Mouse (Mus musculus): ENCODE data around the gene Aatk.

The Aatk gene

DNA sequence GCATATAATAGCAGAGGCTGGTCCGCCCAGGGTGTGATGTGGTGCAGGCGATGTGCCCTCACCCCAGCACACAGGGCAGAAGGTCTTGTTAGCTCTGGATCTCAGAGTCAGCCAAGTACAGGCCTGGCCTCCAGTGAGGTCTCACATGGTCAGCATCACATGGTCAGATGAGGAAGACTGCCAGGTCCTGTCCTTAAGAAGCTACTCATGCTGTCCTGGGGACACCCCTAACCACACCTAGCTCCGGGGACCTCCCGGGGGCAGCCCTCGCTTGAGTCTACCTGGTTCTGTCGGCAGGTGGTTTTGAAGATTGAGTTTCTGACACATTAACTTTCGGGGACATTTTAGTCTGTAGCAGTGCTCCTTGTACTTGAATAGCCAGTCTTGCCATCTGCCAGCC lies 58.6 kb downstream of the Aatk start:
- peak; percentile 31 for DNase-seq (ENCODE audit: low spot score)

DNA sequence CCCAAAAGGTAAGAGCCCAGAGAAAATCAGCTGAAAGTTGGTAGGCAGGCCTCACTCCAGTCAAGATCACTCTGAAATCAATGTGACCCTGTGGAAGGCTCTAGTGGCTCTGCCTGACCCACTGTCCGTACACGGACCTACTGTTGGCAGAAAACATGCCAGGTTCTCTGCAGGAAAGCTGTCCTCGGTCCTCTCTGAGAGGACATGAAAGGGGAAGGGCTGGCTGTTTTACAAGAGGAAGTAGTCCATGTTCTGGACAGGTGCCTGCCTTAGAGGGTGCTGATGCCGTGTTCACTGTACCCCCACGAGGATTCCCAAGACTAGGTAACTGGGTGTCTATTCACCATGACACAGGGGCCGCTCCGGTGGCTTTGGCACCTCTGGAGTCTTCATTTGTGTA lies 59.1 kb downstream of the Aatk start:
- DNase-seq (ENCODE audit: low spot score), result no peak

GRCm38 (mm10) chr11:119986751-119987425 lies 60.1 kb downstream of the Aatk start:
- no peak for DNase-seq (ENCODE audit: low spot score)

DNA sequence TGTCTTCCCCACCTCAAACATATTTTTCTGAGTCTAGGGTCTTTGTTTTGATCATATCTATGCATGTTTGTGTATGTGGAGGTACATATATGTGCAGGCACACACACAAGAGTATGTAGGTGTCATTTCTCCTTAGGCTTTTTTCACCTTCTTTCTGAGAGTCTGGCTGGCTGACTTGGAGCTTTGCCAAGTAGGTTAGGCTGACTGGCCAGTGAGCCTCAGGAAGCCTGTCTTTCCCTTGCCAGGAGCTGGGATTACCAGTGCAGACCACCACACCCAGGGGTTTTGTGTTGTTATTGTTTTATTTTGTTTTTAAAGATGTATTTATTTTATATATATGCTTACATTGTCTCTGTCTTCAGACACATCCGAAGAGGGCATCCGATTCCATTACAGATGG lies 63.8 kb downstream of the Aatk start:
- no peak for DNase-seq (ENCODE audit: low spot score)

DNA sequence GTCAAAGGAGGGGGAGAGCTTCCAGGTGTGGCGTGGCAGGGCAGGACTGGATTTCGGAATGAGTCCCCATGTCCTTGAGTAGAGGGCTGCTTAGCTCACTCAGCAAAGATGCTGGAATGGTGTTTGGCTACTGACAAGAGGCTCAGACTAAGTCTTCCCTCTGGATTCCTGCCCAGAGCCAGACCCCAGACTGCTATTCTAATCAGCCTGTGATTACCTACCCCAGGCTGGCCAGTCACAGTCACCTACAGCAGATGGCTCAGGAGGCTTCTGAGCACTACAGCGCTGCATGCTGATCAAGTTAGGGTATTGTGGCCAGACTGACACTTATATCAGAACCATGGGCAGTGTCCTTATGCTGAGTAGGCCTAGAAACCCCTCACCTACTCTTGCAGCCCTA lies 64.7 kb downstream of the Aatk start:
- DNase-seq (ENCODE audit: low spot score), result no peak

DNA sequence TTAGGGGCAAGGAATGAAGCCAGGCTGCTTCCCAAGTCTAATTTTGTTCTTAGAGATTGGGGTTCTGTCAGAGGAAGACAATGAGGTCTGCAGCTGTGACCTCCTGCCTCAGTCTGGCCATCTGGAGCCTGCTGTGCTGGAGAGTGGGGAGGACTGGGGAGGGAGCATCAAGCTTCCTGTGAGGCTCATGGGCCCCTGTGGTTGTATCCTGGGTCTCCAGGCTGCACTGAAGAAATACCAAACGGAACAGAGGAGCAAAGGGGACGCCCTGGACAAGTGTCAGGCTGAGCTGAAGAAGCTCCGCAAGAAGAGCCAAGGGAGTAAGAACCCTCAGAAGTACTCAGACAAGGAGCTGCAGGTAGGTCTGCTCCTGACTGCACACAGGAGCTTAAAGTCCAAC lies 65.2 kb downstream of the Aatk start:
- no peak for DNase-seq (ENCODE audit: low spot score)

GRCm38 (mm10) chr11:119979596-119980385 lies 67.2 kb downstream of the Aatk start:
- DNase-seq (ENCODE audit: low spot score), result no peak

DNA sequence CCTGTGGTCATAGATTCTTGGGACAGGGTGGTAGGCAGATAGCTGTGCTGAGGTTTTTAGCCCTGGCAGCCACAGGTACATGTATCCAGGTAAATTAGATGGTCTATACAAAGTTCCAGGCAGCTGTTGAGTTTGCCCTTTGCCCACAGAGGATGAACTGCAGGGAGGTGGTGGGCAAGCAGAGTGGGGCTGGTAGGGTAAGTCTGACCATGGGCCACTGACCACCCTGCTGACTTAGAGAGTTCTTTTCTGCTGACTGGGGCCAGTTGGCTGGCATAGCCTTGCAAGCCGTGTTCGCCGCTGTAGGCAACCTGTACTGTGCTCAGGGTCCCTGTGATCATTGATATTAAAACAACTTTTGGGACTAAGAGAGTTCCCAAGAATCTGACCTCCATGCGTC lies 68.3 kb downstream of the Aatk start:
- no peak for DNase-seq (ENCODE audit: low spot score)

DNA sequence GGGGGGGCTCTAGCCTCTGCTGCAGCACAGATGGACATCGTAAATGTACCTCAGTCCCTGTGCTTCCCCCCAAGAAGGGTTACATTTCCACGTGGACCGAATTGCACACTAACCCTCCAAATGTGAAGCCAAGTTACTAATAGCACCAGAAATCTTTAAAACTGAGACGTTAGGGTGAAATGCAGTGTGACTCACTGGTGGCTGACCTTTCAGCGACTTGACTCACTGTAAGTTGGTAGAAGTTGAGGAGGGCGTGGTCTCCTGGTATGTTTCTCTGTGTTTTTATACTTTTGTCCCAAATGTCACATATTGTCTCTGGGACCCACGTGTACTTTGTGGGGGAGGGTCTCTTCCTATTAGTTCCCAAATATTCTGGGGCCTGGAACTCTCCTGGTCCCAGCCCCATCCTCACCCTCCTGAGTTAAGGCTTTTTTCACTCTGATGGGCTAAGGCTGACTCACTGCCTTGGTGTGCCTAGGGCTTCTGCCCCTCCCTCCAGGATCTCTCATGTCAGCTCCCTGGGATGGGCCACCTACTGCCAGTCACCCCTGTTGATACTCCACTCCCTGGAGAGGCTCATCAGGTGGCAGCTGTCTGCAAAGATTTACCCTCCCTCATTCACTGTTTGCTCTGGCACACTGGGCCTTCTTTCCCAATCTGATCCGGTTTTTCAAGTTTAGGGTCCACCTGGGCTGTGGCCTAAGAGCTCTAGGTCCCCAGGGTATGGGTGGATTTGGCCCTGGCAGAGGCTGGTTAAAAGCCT lies 71.0 kb downstream of the Aatk start:
- DNase-seq (ENCODE audit: low spot score), result no peak

DNA sequence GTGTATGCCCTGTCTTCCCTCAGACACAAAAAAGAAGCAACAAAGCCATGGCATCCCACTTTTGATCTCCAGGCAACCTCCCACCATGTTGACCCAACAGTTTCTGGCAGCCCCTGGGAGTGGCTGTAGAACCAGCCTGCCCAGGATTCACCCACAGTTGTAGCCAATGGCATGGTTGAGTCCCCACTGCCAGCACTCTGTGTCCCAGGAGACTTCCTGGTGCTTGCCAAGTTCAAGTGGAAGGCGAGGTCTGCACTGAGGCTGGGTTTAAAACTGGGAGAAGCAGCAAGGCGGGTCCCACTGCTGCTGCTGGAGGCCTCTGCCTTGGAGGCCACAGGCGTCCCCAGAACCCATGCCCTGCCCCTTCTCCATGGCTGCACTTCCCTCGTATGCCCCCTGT lies 73.2 kb downstream of the Aatk start:
- no peak for DNase-seq (ENCODE audit: low spot score)

DNA sequence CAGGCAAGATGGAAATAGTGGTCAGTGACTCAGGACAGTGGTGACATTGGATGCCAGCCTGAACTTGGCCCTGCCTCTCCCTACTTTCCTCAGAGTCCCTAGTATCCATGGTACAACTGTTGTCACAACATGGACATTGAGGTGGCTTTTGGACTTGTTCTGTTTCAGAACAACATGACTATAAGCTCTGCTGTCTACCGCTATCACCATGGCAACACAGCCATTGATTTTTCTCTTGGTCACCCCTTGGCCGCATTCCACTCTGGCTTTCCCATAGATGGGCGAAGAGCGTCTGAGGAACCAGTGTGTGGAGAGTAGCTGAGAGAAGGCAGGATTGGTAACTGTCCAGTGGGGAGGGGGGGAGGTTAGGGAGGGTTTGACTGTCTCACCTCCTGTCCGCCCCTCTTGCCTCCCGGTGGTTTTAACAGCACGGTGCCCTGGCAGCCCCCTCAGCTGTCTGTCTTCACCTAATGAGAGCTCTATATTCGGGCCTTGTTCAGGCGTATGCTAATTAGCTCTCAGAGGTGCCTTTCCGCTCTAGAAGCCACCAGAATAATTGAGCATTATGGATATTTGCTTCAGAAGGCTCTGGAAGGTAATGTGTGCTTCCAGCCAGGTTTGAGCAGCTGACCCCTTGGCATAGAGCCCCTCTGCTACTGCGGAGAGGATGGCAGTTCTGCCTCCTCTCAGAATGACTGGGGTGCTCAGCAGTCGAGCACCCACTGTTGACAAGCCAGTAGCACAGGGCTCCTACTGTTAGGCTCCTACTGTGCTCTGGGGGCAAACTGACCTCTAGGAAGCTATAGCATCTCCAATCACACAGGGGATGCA lies 76.7 kb downstream of the Aatk start:
- DNase-seq (ENCODE audit: low spot score), result no peak

DNA sequence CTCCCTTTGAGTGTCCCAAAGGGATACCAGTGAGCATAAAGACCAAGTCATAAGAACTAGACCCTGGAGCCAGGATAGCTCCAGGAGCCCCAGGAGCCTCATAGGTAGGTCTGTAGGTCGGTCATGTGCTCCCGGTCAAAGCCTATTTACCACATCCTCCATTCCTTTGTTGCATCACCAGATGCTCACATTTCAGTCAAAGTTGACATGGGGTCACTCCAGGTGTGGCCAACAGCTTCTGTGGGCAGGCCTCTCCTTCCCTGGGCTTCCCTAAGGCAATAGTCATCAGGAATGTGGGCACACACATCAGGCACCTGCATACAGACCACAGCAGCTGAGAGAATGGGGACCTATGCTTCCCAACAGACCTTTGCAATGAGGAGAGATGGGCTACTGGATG lies 79.1 kb downstream of the Aatk start:
- no peak for DNase-seq (ENCODE audit: low spot score)

DNA sequence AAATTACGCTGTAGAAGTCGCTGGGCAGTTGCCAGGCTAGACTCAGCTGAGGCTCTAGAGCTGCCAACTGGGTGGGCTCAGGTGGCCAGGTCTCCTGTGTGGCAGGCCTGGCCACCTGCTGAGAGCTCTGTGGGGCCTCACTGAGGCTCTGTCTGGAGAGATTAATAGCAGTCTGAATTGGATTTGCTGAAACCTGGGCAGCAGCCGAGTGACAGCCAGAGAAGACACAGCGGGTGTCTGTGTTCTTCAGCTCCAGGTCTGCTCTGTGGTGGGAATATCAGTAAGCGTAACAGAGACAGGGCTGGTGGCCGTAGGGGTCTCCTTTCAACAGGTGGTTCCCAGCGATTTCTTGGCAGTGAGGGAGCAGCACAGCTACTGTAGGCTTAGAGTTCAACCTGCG lies 79.6 kb downstream of the Aatk start:
- no peak for DNase-seq (ENCODE audit: low spot score)

- no peak for DNase-seq (ENCODE audit: low spot score)
Measured at GRCm38 (mm10) chr11:119966294-119966693, 80.7 kb downstream of the Aatk start.

- no peak for DNase-seq (ENCODE audit: low spot score)
Measured at GRCm38 (mm10) chr11:119965053-119965452, 81.9 kb downstream of the Aatk start.

DNA sequence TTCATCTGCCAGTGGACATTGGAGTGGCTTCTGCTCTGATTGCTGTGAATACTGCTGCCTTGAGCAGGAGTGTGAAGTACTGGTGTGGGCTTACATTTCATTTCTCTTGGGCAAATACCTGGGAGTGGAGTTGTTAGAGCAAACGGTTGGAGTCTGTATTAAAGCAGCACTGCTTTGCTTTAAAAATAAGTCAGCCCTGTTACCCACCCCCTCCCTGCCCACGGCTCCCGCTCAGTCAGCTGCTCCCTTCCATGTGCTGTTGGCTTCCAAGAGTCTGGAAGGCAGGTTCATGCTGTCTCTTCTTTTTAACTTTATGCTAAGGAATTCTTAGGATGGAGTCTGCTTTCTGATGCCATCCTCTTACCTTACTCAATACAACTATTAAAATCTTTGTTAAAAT lies 85.5 kb downstream of the Aatk start:
- DNase-seq (ENCODE audit: low spot score), result no peak

GRCm38 (mm10) chr11:119960671-119961070 lies 86.3 kb downstream of the Aatk start:
- no peak for DNase-seq (ENCODE audit: low spot score)

DNA sequence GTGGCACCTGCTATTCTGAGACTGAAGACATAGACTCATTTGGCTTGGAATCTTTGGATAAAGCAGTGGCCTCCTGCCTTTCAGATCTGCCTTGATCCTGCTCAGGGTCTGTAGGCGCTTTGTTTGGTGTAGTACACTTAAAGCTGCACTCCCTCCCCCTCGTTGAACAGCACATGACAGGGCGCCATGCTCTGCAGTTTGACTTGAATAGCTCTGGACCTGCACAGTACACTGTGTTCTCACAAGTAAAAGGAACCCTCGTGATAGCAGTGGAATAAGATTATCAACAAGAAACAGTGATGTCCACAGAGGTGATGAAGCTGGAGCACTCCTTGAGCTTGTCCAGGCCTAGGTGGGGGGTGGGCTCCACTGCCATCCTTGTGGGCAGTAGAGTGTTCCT lies 87.3 kb downstream of the Aatk start:
- no peak for DNase-seq (ENCODE audit: low spot score)

GRCm38 (mm10) chr11:119958856-119959255 lies 88.1 kb downstream of the Aatk start:
- no peak for DNase-seq (ENCODE audit: low spot score)

Measured in ovary, postnatal 36 days (tissue).